Mouse (Mus musculus) hindlimb bud, embryonic 11.5 days (tissue): ENCODE data around the gene Lrig1.

ENCODE experiments used
- DNase-seq: peaks from one replicate; pipeline ENCODE4 v3.0.0-alpha.2; 2012; ENCODE audit warnings: low read depth, low spot score; ENCODE audit errors: extremely low spot score

The Lrig1 gene

DNA sequence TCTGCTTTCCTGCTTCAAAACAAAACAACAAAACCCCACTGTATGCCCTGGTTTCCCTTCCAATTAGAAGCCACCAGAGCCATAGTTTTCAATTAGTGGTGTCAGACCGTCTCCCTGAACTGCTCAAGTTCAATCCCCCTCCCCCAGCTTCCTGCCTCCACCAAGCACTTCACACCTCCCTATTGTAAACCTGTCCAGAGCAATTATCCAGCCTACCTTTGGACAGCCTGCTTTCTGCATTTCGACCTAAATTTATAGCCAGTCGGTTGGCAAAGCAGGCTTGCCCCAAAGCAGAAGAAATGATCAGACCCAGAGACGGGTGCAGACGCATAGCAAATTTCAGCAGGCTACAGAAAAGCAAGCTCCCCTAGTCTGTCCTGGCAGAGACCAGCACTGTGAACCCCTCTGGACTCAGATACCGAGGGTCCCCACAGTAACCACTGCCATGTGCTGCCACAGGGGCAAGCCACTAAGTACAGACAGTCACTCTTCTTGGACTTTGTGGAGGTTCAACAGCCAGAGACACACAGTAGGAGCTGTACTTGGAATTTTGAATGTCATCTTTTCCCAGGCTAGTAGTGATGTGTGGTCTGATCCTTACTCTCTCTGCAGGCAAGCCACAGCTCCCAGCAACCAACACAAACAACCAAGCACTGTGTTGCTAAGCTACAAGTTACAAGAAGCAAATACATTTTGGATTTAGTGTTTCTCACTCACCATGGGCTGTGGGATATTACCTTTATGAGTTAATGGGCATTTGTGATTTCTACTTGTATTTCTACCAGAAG, 21.4 kb downstream of the Lrig1 start:
- no peak for DNase-seq

DNA sequence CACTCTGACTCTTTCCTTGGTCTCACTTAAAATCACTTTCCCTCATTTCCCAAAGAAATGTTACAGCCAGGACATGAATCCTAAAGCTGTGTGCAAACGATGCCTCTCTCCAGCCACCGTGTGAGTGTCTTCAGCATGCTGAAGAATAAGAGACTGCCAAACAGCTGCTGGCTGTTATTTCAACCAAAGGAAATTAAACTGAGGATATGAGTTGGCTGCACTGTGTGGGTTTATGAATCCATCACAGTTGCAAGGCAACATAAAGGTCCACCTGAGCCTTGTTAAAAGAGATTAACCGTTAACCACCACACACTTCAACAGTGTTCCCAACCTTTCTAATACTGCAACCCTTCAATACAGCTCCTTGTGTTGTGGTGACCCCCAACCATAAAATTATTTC, 22.5 kb downstream of the Lrig1 start:
- DNase-seq, result no peak

DNA sequence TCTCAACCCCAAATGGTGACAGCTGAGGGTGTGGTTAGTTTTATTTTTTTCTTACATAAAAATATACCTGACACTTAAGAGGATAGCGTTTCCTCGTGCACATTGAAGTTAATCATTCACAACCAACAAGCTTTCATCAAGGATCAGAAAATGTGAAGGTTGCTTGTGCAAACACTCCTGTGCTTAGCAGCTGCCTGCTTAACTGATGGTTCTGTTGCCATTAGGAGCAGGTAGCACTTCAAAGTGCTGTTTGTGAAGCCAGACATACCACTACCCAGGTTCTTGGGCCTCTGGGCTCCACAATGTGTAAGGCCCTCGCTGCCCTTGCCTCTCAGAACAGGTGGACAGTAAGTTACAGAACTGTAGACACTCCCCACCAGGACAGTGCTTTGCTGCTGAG, 23.1 kb downstream of the Lrig1 start:
- DNase-seq, result no peak

DNA sequence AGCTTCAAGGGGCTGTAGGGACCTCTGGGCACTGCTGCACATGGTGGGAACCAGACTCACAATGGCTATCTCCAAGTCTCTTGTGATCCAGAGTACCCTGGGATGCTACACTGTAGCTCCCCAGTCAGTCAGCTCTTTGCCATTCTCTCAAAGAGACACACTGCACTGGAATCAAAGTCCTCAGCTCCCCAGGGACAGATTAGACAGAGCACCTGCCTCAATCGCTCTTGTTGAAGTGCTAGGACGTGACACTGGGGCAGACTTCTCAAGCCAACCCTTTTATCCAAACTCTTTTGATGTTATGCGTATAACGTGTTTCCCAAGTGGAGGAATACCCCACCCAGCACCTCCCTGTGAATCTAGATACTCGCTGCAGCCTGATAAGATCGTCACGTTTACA, 23.7 kb downstream of the Lrig1 start:
- no peak for DNase-seq

DNA sequence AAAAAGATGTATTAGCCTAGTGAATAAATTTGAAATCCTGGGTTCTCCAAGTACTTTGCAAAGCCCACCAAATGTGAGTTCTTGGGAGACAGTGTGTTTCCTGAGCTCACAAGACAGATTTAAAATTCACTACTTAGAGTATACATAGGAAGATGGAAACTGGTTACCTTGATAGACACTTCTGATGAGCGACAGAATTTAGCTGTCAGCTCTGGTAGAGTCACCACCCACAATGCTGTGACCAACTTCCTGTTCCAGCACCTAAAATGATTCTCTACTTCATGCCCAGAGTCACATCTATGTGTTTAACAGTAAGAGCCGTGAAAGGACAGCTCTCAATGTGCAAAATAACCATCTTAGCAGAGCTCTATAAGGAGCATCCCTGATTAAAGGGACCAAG, 27.5 kb downstream of the Lrig1 start:
- DNase-seq, result no peak

DNA sequence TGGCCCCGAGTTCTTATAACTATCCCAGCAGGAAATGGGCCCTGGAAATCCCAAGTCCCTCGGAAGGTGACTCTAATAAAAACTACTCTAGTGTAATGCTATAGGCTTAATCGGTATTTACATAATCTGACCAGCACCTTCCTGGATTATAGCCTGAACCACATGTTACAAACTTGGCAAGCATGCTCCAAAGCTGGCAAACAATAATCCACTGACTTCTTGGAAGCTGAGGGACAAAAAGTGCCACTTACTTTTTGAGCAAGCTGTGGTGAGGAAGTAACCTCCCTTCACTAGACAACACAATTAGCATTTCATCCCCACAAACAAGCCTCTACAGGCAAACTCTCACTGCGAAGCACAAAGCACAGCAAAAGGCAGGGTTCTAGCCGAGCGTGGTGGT, 30.6 kb downstream of the Lrig1 start:
- no peak for DNase-seq

DNA sequence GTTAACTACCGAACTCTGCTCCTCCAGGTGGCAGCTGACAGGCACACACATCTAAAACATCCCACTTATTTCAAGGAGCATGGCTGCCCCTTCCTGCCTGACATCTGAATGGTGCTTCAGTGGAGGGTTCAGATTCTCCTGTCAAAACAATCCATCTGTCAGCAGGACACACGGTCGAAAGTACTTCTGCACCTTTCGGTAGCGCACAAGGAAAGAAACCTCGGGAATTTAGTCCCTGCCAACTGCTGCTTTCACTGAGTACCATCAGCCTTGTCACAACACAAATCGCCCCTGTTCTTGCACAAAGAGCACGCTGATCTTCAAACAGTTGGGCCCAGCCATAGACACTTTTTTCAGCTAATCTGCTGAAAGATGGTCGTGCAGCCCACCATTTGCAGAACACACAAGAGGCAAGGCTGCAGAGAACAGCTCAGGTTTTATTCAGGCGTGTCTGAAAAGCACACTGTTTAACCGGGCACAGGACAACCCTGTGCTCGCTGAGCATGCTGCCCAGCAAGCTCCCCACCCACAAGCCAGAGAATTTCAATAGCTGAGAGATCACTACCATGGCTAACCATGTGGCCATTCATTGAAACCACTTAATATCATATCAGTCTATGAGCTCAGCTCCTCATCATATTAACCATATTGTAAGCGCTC, 31.6 kb downstream of the Lrig1 start:
- no peak for DNase-seq

DNA sequence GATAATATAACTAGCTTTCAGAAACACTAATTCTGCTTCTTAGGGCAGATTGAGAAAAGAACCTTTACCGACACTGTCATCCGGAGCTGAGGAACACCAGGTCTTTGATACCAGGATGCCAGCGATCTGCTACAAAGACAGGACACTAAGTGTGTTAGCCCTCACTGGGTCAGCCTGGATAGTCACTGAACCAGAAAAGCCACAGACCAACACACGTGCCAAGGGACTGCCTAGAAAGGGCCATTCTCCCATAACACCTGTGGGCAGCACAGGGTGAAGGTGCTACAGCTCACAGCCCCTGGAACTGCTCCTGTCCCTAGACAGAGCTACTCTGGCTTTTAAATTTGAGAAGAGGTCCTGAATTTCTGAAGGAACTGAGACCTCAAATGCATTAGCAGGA, 32.8 kb downstream of the Lrig1 start:
- DNase-seq, result no peak

DNA sequence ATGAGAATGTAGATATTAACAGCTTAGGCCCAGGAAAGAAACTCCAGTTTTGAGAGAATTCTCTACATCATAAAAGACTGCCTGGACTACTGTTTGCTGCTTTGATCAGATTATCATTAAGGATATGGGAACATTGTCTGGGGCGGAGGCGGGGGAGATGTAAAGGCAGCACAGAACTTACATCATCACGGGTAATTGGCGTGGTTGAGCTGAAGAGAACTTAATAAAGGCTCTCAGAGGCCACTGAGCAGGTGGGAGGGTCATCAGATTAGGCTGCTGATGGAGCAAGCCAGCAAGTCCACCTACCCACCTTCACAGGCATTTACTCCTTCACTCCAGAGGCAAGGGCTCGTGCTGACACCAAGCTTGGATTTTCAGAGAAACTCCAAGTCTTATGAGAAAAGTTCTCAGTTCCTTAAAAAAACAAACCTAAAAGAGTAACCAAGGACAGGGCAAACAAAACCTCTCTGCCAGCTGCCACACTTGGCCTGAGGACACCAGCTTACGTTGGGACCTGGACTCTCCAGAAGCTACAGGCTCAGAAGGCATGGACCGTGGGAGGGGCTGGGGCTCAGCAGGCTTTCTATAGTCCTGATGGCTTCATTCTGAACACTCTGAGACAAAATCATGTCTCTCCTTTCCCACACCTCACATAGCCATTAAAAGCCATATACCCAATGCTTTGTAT, 33.4 kb downstream of the Lrig1 start:
- DNase-seq, result no peak

DNA sequence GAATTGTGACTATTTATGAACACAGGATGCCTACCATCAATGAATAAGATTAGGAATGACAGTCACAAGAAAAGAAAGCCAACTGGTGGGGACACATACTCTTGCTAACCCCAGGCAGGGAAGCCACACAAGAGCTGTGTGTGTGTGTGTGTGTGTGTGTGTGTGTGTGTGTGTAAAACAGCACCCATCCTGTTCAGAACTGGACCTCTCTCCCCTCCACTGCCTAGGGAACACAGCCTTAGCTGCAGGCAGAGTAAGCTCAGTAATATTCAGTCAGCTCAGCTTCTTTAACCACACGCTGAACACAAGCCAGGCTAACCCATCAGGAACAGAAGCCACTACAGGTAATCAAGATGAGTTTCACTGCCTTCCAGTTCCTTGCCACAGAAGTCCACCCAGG, 34.3 kb downstream of the Lrig1 start:
- no peak for DNase-seq

DNA sequence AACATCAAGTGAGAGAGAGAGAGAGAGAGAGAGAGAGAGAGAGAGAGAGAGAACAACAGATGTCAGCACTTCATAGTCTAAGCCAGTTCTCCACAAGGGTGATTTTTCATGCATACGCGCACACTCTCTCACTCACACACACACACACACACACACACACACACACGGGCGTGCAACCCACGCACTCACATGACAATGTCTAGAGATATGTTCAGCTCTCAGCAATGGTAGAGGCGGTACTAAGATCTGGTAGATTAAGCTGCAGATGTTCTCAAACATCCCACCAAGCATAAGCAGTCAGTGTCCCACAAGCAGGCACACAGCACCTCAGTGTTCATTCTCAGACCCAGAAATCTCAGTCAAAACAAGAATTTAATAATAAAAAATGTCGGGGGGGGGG, 34.7 kb downstream of the Lrig1 start:
- no peak for DNase-seq

DNA sequence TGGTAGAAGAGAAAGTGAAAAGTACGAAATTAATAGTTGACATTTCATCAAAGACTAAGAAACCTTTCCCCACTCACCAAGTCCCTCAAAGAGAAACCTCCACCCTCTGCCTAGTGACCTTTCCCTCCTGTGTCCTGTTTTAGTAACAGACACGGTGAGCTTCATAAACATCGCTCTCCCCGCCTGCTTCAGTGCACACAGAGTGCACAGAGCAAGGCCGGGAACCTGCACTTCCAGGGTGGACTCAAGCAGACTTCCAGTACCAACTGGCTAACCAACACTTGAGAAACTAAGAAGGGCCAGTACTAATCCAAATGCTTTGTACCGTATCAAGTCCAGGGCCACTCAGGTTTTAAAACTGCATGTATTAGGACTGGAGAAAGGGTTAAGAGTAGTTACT, 36.0 kb downstream of the Lrig1 start:
- DNase-seq, result no peak

DNA sequence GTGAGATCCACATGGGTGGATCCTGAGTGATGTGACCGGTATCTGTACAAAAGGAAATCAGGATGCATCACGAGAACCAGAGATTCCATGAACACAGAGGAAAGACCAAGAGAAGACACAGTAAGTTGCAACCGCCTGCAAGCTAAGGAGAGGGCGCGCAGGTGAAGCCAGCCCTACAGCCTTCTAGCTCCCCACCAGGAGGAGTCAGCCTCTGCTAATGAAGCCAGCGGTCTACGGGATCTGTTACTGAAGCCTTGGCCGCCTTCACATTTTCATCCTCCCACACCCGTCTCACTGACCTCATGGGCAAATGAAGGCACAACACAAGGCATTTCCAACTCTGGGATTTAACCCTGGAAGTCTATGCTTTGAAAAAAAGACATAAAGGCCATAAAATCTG, 38.0 kb downstream of the Lrig1 start:
- no peak for DNase-seq

DNA sequence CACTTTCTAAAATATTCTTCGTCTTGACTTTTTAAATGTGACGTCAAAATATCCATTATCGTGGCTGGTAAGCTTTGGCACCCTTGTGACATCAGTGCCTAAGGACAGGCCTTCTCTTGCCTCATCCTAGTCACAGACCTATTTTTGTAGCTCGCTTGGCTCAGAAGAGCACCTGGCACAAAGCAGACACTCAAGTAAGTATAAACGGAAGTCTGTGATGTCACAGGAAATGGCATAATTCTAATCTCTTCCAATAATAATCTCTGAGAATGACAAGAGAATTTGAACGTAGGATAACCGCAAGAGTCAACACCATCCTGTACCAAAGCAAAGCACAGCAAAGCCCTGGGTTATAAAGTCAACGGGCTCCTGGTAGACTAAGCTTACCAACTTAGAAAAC, 38.6 kb downstream of the Lrig1 start:
- DNase-seq, result no peak

DNA sequence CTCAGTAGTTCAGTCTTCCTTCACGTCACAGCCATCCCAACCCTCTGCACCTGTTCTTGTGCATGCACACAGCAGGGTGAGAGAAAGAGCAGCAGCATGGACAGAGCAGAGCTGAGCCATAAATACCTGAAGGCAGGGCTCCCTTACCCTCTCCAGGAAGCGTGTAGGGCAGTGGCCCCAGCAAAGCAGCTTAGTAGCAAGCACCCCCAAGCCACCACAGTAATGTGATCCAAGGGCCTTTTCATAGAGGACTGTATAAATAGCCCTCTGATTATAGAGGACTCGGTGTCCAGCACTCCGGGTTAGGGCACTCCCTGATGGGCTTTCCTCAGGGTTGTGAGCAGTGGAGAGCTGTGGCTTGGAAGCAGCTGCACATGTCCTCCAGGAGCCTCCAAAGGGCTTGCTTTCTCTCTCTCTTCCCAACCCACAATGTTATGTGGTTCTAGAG, 40.0 kb downstream of the Lrig1 start:
- DNase-seq, result no peak

DNA sequence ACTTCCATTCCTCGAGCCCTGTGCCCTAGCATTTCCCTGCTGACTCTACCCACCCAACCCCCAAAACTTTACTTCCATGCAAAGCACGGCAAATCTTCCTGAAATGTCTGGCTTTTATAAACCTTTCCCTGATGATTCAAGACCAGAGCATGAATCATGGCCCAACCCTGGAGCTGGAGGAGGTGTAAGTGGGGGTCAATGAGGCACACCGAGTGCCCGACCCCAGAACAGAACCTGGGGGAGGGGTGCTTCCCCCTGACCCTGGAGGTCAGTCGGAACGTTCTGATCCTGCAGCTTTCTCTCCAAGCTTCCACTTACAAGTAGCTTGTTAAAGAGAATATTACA, 41.9 kb downstream of the Lrig1 start:
- DNase-seq, result no peak

DNA sequence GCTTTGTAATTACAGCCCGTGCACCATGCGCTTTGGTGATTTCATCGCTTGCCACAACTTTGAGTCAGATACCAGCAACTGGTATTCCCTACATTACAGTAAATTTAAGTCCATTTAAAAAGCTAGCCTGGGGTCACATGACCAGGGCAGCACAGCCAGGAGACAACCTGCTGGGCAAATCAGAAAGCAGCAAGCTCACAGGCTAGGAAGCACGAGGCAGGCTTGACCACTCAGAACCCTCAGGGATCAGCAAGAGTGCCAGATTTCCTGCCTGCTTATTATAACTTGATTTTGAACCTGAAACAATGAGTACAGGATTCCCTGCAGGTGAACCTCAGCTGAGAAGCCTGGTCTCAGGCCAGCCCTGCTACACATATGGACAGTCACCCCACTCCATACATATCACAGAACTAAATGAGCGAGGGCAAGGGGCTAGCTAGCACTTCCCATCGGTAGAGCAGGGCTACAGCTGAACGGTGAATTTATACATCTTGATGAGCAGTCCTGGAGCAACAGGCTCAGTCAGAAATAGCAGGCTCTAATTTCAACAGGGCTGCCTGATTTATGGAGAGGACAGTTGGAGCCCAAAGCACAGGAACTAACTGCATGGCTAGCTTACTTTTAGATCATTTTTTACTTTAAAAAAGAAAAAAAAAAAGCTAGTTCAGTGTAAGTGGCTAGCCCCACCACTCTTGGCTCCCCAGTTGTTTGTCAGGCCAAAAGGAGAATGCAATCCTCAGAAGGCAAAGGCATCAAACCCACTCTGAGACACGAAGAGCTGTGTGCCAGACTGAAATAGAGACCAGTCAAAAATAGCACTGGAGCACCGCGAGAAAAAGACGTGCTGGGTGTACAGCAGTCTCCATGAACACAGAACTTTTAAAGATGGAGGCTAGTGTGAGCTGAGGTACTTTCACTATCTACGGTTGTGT, 42.5 kb downstream of the Lrig1 start:
- DNase-seq, result no peak

DNA sequence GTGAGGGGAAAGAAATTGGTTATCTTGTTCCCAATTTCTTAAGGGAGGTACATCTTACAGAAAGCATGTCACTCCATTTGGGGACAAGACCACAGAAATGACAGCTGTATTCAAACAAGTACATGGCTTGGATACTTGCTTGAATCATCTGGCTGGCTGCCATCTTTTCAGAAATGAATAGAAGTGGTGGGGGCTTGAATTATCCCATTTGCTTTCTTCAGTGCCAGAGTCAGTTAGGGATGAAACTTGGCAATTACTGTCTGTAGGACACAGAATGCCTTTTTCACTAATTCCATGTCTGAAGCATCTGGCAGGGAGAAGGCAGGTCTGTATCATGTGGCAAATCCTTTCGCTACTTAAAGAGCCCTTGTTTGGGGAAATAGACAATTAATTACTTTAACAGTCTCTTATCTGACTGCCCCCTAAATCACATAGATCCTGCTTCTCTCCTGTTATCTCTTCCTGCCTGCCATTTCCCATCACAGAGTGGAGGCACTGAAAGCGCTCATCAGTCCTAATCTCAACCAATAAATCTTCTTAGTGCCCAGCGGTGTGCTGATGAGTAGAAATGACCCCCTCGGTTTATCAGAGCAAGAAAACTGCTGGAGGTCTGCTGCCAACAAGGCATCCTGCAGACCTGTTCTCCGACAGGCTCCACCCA, 44.0 kb downstream of the Lrig1 start:
- no peak for DNase-seq

DNA sequence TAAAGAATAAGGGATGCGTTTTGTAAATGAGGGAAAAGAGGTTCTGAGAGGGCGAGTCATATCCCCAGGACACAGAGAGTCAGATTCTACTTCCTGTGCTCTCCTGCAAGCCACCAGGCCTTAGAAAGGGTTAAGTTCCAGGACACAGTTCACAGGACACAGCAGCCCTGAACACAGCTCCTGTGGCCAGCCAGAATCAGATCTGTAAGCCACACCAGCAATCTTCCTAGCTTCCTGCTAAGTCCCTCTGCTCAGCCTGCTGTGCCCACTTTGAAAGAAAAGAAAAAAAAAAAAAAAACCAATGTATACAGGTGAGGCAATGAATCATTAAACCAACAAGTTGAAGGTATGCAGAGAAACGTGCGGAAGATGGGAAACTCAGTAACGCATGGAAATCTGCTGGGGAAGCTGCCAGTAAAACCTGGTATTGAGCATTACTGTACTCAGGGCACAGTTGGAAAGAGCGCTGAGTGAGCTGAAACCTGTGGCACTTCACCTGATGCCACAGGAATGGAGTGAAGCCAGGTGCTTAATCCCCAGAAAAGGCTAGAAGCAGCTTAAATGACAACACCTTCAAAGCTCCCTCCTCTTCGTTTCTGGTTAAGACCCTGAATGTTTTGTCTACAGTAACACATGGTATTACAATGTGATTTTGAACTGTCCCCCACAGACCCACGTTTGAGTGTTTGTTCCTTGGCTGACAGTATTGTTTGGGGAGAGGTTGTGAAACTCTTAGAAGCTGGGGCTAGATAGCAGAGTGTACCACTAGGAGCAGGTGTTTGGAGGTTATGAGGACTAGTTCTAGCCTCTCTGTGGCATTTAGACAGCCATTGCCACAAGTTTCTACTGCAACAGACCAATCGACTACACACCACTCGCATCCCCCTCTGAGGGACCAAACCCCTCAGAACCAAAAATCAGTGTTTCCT, 46.3 kb downstream of the Lrig1 start:
- DNase-seq, result no peak
